Mouse (Mus musculus) limb, embryonic 15.5 days (tissue): ENCODE measurements around the gene Ppp2r5c. TPM values are rescaled to one million over a fixed set of nuclear protein-coding genes. Genes with fewer than 3 reads are reported as not detected.

Experiments
- ATAC-seq: fragments of 200-750 bp; cut with Nextera tagmentation; 2 replicates; pipeline ENCODE4 v1.8.0; 2017; ENCODE audit warnings: low read depth, moderate TSS enrichment; ENCODE audit not compliant: insufficient number of reproducible peaks, low FRiP score, low TSS enrichment
- H3K27ac ChIP-seq: fragments of 300-500 bp; sonication (generic); 2 replicates; pipeline ENCODE4 v1.5.1; 2015; ENCODE audit warnings: moderate library complexity, mild to moderate bottlenecking, inconsistent platforms
- H3K27me3 ChIP-seq: fragments of 300-500 bp; sonication (generic); 2 replicates; pipeline ENCODE4 v1.6.1; 2015; ENCODE audit warnings: inconsistent platforms
- H3K36me3 ChIP-seq: fragments of 300-500 bp; sonication (generic); 2 replicates; pipeline ENCODE4 v1.6.1; 2015; ENCODE audit warnings: inconsistent platforms
- H3K4me1 ChIP-seq: fragments of 300-500 bp; sonication (generic); 2 replicates; pipeline ENCODE4 v1.6.1; 2015; ENCODE audit warnings: inconsistent platforms
- H3K4me2 ChIP-seq: fragments of 300-500 bp; sonication (generic); 2 replicates; pipeline ENCODE4 v1.6.1; 2015; ENCODE audit warnings: mild to moderate bottlenecking, inconsistent platforms
- H3K4me3 ChIP-seq: fragments of 300-500 bp; sonication (generic); 2 replicates; pipeline ENCODE4 v1.5.1; 2015; ENCODE audit warnings: mild to moderate bottlenecking, inconsistent platforms
- H3K9ac ChIP-seq: fragments of 300-500 bp; sonication (generic); 2 replicates; pipeline ENCODE4 v1.6.1; 2015; ENCODE audit warnings: inconsistent platforms
- H3K9me3 ChIP-seq: fragments of 300-500 bp; sonication (generic); 2 replicates; pipeline ENCODE4 v1.6.1; 2016; ENCODE audit warnings: inconsistent platforms
- WGBS: fragments of 180-500 bp; shearing (Covaris S2); methylation state at CpG from one replicate; pipeline ENCODE4 v1.1.7; 2015; 5-methylcytosine and 5-hydroxymethylcytosine counted together
- polyA plus RNA-seq: library from polyadenylated mRNA; unstranded; fragments of >200 nt; fragmentation: Nextera tagmentation; extraction: Ambion mirVana; gene quantifications from 2 replicates; pipeline ENCODE4 v1.2.1, GENCODE M21; 2015

Gene Ppp2r5c
- polyA plus RNA-seq, 1 experiment from 2014 or later: 142 TPM

DNA sequence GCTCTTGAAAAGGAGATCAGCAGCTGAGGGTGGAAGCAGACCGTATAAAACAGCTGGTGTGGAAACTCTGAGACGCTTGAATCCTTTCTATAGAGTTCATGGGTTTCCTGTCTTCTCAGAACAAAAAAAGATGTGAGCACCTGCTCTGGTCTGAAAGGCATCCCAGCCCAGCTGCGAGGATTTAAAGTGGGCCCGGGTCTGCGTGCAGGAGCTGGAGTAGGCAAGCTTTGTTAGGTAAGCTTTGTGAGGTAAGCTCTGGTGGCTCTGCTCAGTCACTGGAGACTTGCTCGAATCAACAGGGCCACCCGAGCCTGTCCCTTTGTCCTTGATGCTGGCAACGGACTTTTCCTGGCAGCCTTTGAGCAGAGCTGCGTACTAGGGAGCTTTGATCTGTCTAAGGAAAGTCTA is 31.7 kb downstream of the Ppp2r5c start:
- no peak overlapping the region for H3K9ac ChIP-seq
- ATAC-seq: no peak
- peaks cover 5% of the 10 kb centered on the region; the same call in 1 of the 2 replicates for H3K4me1 ChIP-seq
- H3K36me3 ChIP-seq: peaks cover 15% of the 10 kb centered on the region
- no peaks in the 10 kb centered on the region for H3K9me3 ChIP-seq
- WGBS: 75% methylated on average over 9 of the region's 9 CpGs
- no peak overlapping the region for H3K27ac ChIP-seq
- H3K4me3 ChIP-seq: no peak overlapping the region
- no peak overlapping the region for H3K4me2 ChIP-seq
- no peaks in the 10 kb centered on the region for H3K27me3 ChIP-seq

GRCm38 (mm10) chr12:110479268-110479667 is 32.3 kb downstream of the Ppp2r5c start:
- H3K9ac ChIP-seq: no peak overlapping the region
- no peak overlapping the region for H3K4me2 ChIP-seq
- H3K27me3 ChIP-seq: no peaks in the 10 kb centered on the region
- peaks cover 11% of the 10 kb centered on the region for H3K36me3 ChIP-seq
- H3K27ac ChIP-seq: no peak overlapping the region
- peaks cover 12% of the 10 kb centered on the region for H3K4me1 ChIP-seq
- ATAC-seq: 0 out of 2 replicates have a peak, but pooled peaks have one; percentile 16
- no peak overlapping the region for H3K4me3 ChIP-seq
- no peaks in the 10 kb centered on the region for H3K9me3 ChIP-seq
- 93% methylated on average over 12 of the region's 12 CpGs for WGBS

DNA sequence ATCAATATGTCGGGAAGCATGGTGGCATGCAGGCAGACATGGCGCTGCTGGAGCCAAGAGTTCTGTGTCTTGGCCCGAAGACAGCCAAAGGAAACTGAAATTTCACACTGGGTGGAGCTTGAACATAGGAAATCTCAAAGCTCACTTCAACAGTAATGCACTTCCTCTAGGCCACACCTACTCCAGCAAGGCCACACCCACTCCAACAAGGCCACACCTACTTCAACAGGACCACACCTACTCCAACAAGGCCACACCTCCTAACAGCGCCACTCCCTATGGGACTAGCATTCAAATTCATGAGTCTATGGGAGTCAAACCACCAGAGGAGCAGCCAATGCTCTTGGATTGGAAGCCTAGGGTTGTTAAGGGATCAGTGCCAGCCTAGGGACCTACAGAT is 33.8 kb downstream of the Ppp2r5c start:
- no peak overlapping the region for H3K4me3 ChIP-seq
- H3K27ac ChIP-seq: no peak overlapping the region
- no peak overlapping the region for H3K9ac ChIP-seq
- no peak overlapping the region for H3K4me2 ChIP-seq
- peaks cover 16% of the 10 kb centered on the region for H3K4me1 ChIP-seq
- H3K36me3 ChIP-seq: peaks cover 11% of the 10 kb centered on the region
- no peak for ATAC-seq
- H3K27me3 ChIP-seq: no peaks in the 10 kb centered on the region
- no peaks in the 10 kb centered on the region for H3K9me3 ChIP-seq
- 79% methylated on average over 4 of the region's 4 CpGs for WGBS

DNA sequence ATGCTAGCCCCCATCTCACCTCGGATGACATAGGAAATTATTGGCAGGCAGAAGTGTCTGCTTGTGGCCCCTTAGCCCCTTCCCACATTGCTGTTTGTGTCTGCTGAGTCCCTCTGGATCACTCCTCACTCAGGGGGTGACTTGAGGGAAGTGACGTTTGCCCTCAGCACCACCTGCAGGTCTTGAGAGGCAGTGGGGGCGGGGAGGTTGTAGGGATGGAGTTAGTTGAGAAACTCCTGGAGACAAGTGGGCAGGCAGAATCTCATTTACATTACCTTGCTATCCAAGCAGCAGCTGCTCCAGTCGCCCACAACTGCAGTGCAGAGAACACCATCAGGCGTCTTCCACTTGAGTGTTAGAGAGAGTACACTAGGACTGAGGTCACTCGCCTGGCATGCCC is 36.8 kb downstream of the Ppp2r5c start:
- no peak for ATAC-seq
- no peaks in the 10 kb centered on the region for H3K27me3 ChIP-seq
- no peak overlapping the region for H3K4me2 ChIP-seq
- H3K27ac ChIP-seq: no peak overlapping the region
- peaks cover 33% of the 10 kb centered on the region for H3K4me1 ChIP-seq
- WGBS: 34% methylated on average over 6 of the region's 6 CpGs
- H3K36me3 ChIP-seq: peaks cover 7% of the 10 kb centered on the region
- H3K9me3 ChIP-seq: no peaks in the 10 kb centered on the region
- no peak overlapping the region for H3K4me3 ChIP-seq
- no peak overlapping the region for H3K9ac ChIP-seq

DNA sequence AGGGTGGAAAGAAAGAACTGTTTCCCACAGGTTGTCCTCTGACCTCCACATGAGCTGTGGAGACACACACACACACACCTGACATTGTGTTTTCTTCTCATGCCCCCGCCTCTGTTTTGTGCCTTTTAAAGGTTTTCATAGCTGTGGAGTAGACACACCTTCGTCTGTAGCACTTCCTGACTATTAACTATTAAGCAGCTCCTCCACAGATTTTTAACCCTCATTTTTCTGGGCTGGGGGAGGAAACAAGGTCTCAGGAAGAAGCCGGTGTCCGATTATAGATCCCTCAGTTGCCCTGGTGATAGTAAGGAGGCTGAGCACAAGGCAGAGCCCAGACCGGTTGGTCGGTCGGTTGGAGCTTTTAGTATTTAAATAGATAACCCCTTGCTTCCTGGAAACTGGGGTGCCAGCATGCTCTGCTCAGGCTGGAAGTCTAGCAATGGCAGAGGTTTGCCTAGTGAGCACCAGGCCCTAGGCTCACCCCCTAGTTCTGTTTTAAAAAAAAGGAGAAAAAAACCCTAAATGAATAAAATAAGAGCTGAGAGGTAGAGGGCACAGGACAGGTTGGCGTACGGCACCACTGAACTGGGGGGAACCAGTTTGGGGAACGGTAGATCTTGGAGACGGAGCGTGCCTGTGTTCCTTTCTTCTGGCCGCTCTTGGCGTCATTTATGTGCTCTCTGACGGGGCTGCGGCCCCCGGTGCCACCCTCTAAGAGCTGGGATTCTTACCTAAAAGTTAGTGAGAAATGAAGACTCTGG is 38.1 kb downstream of the Ppp2r5c start:
- Histone ChIP-seq H3K36me3 (peaks cover 11% of the 10 kb centered on the region), H3K9me3 (no peaks in the 10 kb centered on the region), H3K27ac (peak overlapping the region; percentile 99), H3K27me3 (no peaks in the 10 kb centered on the region), H3K9ac (peak overlapping the region; percentile 51), H3K4me3 (peak overlapping the region; percentile 65), H3K4me1 (peaks cover 33% of the 10 kb centered on the region), H3K4me2 (peak overlapping the region; percentile 74)
- peak; percentile 22; the same call in 1 of the 2 replicates for ATAC-seq
- WGBS: 2% methylated on average over 17 of the region's 17 CpGs

GRCm38 (mm10) chr12:110485585-110486331 is 38.8 kb downstream of the Ppp2r5c start:
- Histone ChIP-seq H3K9ac (peak overlapping the region; percentile 61), H3K27me3 (no peaks in the 10 kb centered on the region), H3K36me3 (peaks cover 14% of the 10 kb centered on the region), H3K9me3 (no peaks in the 10 kb centered on the region), H3K27ac (peak overlapping the region; percentile 99), H3K4me1 (peaks cover 33% of the 10 kb centered on the region), H3K4me3 (peak overlapping the region; percentile 65), H3K4me2 (peak overlapping the region; percentile 74)
- peak; percentile 82 for ATAC-seq
- WGBS: 0% methylated on average over 27 of the region's 27 CpGs

DNA sequence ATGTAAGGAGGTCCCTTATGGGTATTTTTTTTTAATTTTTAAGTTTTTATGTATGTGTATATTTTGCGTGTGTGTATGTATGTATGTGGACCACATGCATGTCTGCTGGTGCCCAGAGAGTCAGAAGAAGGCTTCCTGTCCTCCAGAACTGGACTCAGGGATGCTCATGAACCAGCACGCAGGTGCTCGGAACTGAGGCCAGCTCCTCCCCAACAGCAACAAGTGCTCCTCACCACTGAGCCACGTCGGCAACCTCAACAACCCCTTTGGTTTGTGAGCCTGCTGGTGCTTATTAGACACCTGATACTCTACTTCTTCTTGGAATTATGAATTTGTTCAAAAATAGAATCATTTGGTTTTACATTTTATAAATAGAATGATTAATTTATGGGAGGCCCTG is 39.9 kb downstream of the Ppp2r5c start:
- H3K4me2 ChIP-seq: peak overlapping the region; percentile 70
- H3K36me3 ChIP-seq: peaks cover 14% of the 10 kb centered on the region
- H3K27me3 ChIP-seq: no peaks in the 10 kb centered on the region
- no peak for ATAC-seq
- H3K4me3 ChIP-seq: peak overlapping the region; percentile 65
- H3K9me3 ChIP-seq: no peaks in the 10 kb centered on the region
- WGBS: 71% methylated on average over 5 of the region's 5 CpGs
- H3K27ac ChIP-seq: no peak overlapping the region
- peaks cover 33% of the 10 kb centered on the region for H3K4me1 ChIP-seq
- H3K9ac ChIP-seq: no peak overlapping the region; the same call in 1 of the 2 replicates

DNA sequence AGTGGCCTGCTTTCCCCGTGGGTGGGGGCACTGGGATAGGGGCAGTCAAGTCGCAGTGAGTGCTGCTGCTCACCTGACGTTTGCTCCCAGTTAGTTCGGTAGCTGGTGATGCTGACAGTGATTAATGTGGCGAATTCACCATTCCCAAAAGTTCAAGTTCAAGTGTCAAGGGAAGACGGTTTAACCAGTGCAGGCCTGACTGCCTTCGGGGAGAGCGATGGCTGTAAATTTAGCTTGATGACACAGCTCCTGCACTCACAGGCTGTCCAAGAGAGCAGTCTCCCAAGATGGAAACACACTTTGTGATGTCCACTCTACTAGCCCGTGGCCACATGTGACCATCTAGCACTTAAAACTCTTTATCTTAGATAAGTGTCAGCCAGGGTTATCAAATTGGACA is 41.1 kb downstream of the Ppp2r5c start:
- no peaks in the 10 kb centered on the region for H3K9me3 ChIP-seq
- H3K4me2 ChIP-seq: no peak overlapping the region
- peaks cover 14% of the 10 kb centered on the region for H3K36me3 ChIP-seq
- no peak overlapping the region for H3K27ac ChIP-seq
- 68% methylated on average over 9 of the region's 9 CpGs for WGBS
- peaks cover 33% of the 10 kb centered on the region for H3K4me1 ChIP-seq
- no peak for ATAC-seq
- no peak overlapping the region for H3K9ac ChIP-seq
- H3K4me3 ChIP-seq: no peak overlapping the region
- no peaks in the 10 kb centered on the region for H3K27me3 ChIP-seq

DNA sequence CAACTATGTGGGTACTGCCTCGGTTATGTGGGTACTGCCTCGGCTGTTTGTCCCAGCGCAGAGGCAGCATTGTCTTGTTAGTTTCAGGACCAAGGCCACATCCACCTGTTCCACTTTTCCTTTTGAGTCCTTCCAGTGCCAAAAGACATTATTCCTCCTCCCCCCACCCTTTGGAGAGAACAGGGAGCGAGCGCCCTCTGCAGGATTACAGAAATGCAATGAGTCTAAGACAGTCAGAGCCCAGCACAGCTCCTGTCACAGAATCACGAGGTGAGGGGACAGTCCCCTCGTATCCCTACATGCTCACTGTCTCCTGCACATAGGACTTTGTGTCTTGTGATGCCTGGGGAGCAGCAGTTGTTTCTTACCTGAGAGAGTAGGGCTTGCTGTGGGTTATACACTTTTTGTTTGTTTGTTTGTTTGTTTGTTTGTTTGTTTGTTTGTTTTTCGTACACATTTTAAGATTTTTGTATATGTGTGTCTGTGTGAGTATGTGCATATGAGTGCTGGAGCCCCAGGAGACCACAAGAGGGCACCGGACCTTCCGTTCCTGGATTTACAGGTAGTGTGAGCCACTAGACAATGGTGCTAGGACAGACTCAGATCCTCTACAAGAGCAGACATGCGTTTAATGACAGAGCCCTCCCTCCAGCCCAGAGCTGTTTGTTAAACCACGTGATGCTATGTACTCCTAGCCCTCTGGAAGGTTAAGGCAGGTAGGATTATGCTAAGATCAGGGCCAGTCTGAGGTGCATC is 43.2 kb downstream of the Ppp2r5c start:
- no peaks in the 10 kb centered on the region for H3K9me3 ChIP-seq
- no peak for ATAC-seq
- 89% methylated on average over 12 of the region's 12 CpGs for WGBS
- H3K4me3 ChIP-seq: no peak overlapping the region
- no peak overlapping the region for H3K27ac ChIP-seq
- no peak overlapping the region for H3K4me2 ChIP-seq
- H3K4me1 ChIP-seq: peaks cover 20% of the 10 kb centered on the region
- H3K36me3 ChIP-seq: peaks cover 14% of the 10 kb centered on the region
- no peak overlapping the region for H3K9ac ChIP-seq
- H3K27me3 ChIP-seq: no peaks in the 10 kb centered on the region

DNA sequence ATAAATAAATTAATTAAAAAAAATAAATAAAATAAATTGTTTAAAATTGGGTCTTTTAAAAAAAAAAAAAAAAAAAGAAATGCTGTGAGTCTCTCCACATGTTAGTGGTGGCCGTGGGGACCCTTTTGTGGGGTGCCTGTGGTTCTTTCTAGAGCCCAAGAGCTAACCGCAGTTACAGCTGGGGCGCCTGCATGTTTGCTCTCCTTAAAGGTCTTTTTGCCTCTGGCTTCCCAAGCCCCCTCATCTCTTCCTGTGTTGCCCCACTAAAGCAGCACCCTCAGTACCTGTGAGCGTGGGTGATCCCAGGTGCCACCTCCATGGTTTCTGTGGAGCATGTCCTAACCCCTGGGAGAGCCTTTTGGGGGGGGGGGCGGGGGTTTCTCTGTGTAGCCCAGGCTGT is 45.5 kb downstream of the Ppp2r5c start:
- Histone ChIP-seq H3K4me2 (no peak overlapping the region), H3K27me3 (no peaks in the 10 kb centered on the region), H3K4me3 (no peak overlapping the region), H3K27ac (no peak overlapping the region), H3K9me3 (no peaks in the 10 kb centered on the region), H3K4me1 (peaks cover 22% of the 10 kb centered on the region), H3K9ac (no peak overlapping the region), H3K36me3 (peaks cover 14% of the 10 kb centered on the region)
- ATAC-seq: no peak
- WGBS: 95% methylated on average over 5 of the region's 5 CpGs

DNA sequence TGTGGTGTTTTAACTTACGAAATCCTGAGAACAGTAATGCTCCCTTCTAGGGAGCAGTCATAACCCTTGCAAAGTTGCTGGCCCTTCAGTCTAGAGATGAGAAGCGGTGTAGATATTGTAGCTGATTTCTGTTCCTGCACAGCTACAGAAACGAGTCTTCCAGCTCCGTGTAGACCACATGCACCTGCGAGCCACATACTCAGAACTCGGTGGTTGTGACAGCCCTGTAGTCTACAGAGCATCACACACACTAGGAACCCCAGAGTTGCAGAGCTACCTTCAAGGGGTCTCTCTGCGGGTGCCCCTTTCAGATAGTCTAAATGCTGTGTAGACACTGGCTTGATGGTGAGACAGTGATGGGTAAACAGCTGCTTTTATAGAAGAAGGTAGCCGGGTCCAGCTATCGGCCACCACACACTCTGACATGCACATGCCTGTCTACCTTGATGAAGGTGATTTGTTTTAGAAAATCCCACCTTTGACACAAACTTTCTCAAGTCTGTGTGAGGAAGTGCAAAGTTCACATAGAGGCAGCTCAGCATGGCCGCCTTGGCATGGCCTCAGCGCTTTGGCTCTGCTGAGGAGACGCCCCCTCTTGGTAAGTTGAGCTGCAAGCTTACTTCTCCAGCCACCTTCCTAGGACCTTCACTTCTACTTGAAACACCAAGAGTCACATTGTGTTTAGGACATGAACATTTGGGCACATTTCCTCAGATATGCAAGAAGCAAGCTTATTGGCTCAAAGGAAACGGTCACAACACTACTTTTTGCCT is 46.9 kb downstream of the Ppp2r5c start:
- H3K4me3 ChIP-seq: no peak overlapping the region
- H3K9ac ChIP-seq: no peak overlapping the region
- ATAC-seq: no peak
- H3K9me3 ChIP-seq: no peaks in the 10 kb centered on the region
- H3K27ac ChIP-seq: no peak overlapping the region
- peaks cover 14% of the 10 kb centered on the region for H3K36me3 ChIP-seq
- H3K4me1 ChIP-seq: peaks cover 28% of the 10 kb centered on the region
- no peaks in the 10 kb centered on the region for H3K27me3 ChIP-seq
- 94% methylated on average over 13 of the region's 13 CpGs for WGBS
- H3K4me2 ChIP-seq: no peak overlapping the region
